Mouse (Mus musculus): ENCODE results near the gene Pfkfb4.

GRCm38 (mm10) chr9:109039681-109040080, 48.1 kb downstream of the Pfkfb4 start:
- TF ChIP-seq TCF12 (IDR thresholded peaks at IDR 0.05; ENCODE audit: insufficient read depth, poor library complexity, severe bottlenecking) (no peak), POLR2A (IDR thresholded peaks at IDR 0.05; ENCODE audit: insufficient read length, low read depth) (no peak)
